Mouse (Mus musculus) erythroblast, embryonic 14.5 days (primary cell): ENCODE data around the gene Htr7.

Source experiments
- GATA1 ChIP-seq: IDR thresholded peaks from 2 replicates; pipeline ENCODE4 v1.6.1; 2012; ENCODE audit warnings: low read length, inconsistent platforms, mixed read lengths
- TAL1 ChIP-seq: IDR thresholded peaks from 3 replicates; pipeline ENCODE4 v1.6.1; 2012; ENCODE audit warnings: low read length, inconsistent platforms, mixed read lengths

GRCm38 (mm10) chr19:35924418-35924817 lies 132.9 kb downstream of the Htr7 start:
- TF ChIP-seq TAL1 (no peak), GATA1 (no peak)
